Mouse (Mus musculus): Measurements from ENCODE around the gene Setdb1.
"Not testable (repeated sequence)": the region's sequence is repeated elsewhere in the genome, so short reads cannot be mapped to it uniquely, and the experiment has no call there.

Setdb1 gene

DNA sequence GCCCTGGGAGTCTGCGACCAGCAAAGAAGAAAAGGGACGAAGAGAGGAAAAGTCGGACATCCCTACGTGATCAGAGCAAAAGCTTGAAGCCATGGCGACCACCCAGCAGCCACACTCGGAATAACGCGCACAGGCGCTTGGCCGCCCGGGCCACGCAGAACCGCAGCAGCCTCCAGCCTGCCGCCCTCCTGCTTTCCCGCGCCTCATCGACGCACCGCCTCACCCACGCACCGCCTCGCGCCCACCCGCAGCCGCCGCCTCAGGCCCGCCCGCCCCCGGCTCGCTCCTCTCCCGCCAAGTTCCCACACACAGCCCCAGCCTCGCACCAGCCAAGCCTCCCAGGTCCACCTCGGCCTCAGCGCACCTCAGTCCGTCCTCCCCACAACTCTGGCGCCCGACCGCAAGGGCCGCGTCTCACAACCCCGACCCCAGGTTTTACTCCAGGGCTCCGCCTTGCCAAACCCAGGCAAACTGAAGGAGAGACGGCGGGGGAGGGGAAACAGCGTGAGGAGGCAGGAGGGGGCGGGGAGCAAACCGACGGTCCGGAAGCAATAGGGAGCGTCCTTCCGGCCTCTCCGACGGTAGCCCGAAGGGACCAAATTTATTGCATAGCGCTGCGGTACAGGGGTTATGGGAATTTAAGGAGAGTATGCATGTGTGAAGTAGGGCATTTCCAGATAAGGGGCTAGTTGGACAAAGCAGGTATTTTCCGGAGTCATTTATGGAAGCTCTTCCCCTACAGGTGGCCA lies at the start of gene Setdb1:
Gene Setdb1 (minus strand): TSS at position 502 of the 749 bp plus-strand sequence.
- in situ Hi-C loops (cut with MboI, MseI) = loop anchor here (5.0 kb wide), 1 partner anchor 70 kb away; no protein-coding TSS in a partner anchor

DNA sequence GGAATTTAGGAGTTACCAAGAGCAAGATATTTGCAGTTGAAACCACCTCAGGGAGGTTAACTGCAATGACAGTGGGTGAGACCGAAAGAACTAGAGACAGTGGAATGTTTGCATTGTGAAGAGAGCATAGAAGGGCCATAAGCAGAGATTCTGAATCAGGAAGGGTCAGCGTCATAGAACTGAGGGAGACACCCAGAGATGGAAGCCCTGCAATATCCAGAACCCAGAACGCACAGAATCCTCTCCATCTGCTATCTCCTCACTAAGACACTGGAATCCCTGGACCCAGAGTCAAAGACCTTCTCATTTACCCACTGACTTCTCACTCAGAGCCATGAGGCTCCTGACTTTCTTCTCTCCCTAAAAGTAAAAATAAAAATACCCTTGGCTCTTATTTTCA lies 45.7 kb upstream of the Setdb1 start, which contains the start of gene 4930558C23Rik:
Gene 4930558C23Rik (minus strand): TSS at position 101 of the 400 bp plus-strand sequence.
- in situ Hi-C loops (cut with MboI, MseI) = loop anchor here (5.0 kb wide), 1 partner anchor 40 kb away; no protein-coding TSS in a partner anchor

DNA sequence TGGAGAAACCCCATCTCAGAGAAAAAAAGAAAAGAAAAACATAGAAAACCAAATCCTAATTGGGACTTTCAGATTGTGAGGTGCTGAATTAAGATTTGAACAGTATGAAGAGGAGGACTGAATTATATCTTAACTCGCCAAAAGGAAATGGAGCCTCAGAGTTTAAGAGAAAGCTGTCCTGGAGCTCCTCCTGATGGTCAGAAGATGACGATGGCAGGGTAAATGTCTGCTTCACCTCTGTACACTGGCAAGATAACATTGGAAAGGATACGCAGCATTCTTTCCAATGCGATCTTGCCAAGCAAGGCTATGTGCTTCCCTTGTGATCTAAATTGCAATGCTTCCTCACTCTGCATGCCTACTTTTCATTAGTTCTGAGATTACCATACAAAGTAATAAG lies 37.4 kb upstream of the Setdb1 start:
- in situ Hi-C loops (cut with MboI, MseI) = loop anchor here (5.0 kb wide), 1 partner anchor 42 kb away; no protein-coding TSS in a partner anchor

GRCm38 (mm10) chr3:95385401-95386075 lies 28.5 kb upstream of the Setdb1 start:
- in situ Hi-C loops (cut with MboI, MseI) = no loop called here

DNA sequence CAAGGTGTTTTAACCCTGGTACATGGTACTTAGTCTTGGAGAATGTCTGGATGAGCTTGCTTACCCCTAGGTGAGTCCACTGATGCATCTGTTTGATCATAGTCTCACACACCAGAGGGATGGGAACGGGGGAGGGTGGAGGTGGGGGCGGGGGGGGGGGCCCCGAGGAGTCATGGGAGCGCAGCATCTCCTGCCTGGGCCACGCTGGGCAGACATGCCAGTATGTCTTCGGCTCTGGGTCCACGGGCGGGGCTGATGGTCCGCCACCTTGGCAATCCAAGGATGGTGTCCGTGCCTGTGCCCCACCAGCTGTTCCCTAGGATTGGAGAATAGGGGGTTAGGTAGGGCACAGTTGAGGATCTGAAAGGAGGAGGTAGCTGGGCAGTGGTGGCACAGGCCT lies 16.2 kb upstream of the Setdb1 start:
- in situ Hi-C loops (cut with MboI, MseI) = no loop called here

DNA sequence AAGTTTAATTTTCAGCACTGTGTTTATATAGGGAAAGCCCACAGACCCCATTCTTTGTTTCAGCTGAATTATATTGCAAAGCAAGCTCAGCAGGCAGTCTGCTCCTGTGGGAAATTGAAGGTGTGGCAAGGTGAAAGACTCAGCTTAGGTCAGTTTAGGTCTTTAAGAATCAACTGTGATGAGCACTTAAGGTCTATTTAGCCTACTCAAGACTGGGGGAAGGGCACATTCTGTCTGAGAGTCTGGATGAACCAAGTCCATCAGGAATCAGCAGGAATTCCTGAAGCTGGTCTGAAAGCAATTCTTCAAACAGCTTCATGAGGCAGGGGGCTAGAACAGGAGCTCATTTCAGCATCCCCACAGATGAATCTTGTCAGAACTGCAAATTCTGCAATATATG lies 13.1 kb upstream of the Setdb1 start:
- in situ Hi-C loops (cut with MboI, MseI) = no loop called here

DNA sequence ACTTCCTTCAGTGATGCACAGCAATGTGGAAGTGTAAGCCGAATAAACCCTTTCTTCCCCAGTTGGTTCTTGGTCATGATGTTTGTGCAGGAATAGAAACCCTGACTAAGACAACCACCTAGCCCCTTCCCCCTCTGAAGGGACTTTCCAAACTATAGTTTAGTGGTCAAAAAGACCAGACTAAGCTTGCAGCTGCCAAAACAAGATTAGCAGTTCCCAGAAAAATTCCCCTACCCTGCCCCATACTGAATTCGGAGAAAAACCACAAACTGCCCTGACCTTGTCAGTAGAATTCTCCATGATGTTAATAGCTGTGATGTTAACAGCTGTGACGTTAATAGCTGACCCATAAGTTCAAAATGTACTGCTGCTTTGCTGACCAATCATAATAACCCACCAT lies 3.3 kb upstream of the Setdb1 start:
- in situ Hi-C loops (cut with MboI, MseI) = not testable (repeated sequence)

DNA sequence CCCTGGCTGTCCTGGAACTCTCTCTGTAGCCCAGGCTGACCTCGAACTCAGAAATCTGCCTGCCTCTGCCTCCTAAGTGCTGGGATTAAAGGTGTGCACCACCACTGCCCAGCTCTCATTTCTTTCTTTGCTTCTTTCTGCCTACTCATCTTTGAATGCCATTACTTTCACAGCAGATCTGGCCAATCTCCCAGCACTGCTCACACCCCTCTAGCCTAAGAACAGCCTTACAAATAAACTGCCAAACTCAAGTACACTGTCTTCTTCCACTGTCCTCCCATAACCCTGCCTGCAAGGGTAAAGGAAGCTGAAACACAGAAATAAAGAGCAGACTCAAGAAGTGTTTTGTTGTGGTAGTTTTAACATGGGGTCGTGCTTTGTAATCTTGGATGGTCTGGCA lies 744 bp upstream of the Setdb1 start:
- in situ Hi-C loops (cut with MboI, MseI) = loop anchor here (5.0 kb wide), 1 partner anchor 70 kb away; no protein-coding TSS in a partner anchor

DNA sequence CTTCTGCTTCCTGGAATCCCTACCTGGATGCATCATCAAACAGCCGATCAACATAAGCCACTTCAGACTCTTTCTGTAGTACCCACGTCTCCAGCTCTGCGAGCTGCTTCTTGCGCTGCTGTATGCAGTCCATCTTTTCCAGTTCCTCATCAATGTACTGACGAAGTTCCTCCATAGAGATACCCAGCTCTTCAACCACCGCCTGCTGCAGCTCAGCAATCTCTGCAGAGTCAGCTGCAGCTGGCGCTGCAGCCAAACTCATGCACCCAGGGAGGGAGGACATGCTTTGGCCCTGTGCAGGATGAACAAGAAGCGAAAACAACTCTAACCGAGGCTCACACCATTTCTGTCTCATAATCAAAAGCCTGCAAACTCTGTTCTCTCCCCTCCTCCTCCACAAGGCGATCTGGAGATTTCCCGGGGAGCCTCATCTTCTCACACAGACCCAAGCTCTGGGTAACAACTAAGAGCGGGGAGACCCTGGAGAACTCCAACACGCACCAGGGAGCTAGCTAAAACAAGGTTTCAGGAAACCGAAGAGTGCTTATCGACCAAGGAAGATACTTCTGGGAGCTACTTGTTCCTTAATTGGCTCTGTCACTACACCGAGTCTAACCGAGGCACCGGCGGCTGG lies 974 bp downstream of the Setdb1 start:
- in situ Hi-C loops (cut with MboI, MseI) = loop anchor here (5.0 kb wide), 1 partner anchor 71 kb away; no protein-coding TSS in a partner anchor

GRCm38 (mm10) chr3:95349491-95349890 lies 7.5 kb downstream of the Setdb1 start:
- in situ Hi-C loops (cut with MboI, MseI) = loop anchor here (5.0 kb wide), 1 partner anchor 103 kb away; no protein-coding TSS in a partner anchor

DNA sequence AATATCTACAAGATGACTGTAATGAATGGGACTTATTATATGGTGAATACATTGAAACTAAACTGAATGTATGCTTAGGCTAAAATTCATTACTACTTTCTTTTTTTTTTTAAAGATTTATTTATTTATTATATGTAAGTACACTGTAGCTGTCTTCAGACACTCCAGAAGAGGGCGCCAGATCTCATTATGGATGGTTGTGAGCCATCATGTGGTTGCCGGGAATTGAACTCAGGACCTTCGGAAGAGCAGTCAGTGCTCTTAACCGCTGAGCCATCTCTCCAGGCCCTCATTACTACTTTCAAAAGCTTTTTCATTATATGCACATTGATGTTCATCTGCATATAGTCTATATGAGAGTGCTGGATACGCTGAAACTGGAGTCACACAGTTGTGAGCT lies 8.7 kb downstream of the Setdb1 start:
- in situ Hi-C loops (cut with MboI, MseI) = loop anchor here (5.0 kb wide), 1 partner anchor 104 kb away; no protein-coding TSS in a partner anchor

GRCm38 (mm10) chr3:95346454-95346853 lies 10.5 kb downstream of the Setdb1 start:
- in situ Hi-C loops (cut with MboI, MseI) = loop anchor here (5.0 kb wide), 1 partner anchor 106 kb away; no protein-coding TSS in a partner anchor

- in situ Hi-C loops (cut with MboI, MseI) = not testable (repeated sequence)
These were observed 13.5 kb downstream of the Setdb1 start for GRCm38 (mm10) chr3:95343356-95344000.

DNA sequence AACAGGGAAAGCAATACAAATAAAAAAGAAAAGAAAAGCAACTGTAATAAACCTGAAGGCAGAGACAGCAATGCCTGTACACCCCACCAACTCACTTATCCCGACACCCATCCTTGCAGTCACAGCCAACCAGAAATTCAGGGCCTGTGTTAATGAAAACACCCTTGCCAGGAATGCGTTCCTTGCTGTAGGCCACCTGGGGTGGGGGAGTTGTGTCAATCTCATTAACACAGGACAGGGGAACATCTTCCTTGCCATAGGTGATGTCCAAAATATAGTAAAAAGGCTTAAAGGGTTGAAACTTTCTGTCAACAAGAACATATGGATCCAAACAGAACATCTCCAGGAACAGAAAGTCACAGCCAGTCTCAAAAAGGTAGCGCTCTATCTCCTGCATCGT lies 18.8 kb downstream of the Setdb1 start:
- in situ Hi-C loops (cut with MboI, MseI) = loop anchor here (5.0 kb wide), 1 partner anchor 279 kb away; no protein-coding TSS in a partner anchor

DNA sequence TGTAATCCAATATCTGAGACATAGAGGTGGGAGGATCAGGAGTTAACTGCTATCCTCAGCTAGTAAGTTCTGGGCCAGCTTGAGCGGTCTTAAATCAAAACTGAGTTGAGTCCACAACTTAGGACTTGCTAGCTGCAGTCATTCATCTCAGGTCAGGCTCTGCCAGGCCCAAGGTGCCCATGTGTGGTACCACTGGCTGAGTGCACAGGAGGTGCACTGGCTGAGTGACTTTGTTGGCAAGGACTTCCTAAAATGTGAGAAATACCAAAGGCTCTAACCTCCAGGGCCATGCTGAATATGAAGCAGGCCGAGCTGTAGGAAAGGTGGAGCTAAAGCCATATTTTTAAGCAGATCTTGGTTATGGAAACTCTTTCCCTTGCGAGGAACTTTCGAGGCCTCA lies 19.7 kb downstream of the Setdb1 start:
- in situ Hi-C loops (cut with MboI, MseI) = loop anchor here (5.0 kb wide), 1 partner anchor 280 kb away; no protein-coding TSS in a partner anchor

- in situ Hi-C loops (cut with MboI, MseI) = no loop called here
These were observed 25.5 kb downstream of the Setdb1 start for GRCm38 (mm10) chr3:95331528-95331927.

DNA sequence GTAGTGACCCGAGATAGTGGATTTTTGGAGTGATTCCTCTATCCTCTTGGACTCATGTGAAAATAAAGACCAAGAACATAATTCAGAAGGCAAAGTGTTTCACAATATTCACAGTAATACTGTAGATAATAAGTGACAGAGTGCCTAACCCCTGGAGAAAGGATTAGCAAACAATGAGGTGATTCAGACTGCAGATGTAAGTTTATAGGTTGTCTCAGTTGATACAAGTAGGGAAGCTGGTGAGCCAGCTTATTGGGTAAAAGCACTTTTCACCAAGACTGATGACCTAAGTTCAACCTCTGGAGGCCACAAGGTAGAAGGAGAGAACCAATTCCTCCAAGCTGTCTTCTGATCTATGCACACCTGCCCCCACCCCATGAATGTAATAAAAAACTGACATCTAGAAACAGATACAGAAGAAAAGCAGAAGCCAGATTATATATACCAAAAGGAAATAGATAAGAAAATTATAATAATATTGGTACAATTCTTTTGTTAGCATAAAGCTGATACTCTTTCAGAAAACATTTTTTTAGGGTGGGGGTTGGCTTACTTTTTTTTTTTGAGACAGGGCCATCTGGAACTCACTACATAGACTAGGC lies 28.1 kb downstream of the Setdb1 start:
- in situ Hi-C loops (cut with MboI, MseI) = no loop called here

GRCm38 (mm10) chr3:95324454-95325144 lies 32.4 kb downstream of the Setdb1 start:
- in situ Hi-C loops (cut with MboI, MseI) = no loop called here

GRCm38 (mm10) chr3:95323429-95323828 lies 33.6 kb downstream of the Setdb1 start:
- in situ Hi-C loops (cut with MboI, MseI) = no loop called here

Measured in T-helper 1 cell (primary cell).